Mouse (Mus musculus) embryonic facial prominence, embryonic 12.5 days (tissue): ENCODE data around the gene Tnf. TPM values are rescaled to one million over a fixed set of nuclear protein-coding genes. Genes with fewer than 3 reads are reported as not detected.
A peak's percentile ranks its signal among the peaks of the same experiment; 100 is the strongest.

ENCODE experiments used
- ATAC-seq: fragments of 200-750 bp; cut with Nextera tagmentation; 2 replicates; pipeline ENCODE4 v1.8.0; 2017; ENCODE audit not compliant: insufficient number of reproducible peaks, insufficient read depth, low FRiP score, low TSS enrichment
- H3K27ac ChIP-seq: fragments of 300-500 bp; sonication (generic); 2 replicates; pipeline ENCODE4 v1.5.1; 2016; ENCODE audit warnings: mild to moderate bottlenecking
- H3K27me3 ChIP-seq: fragments of 300-500 bp; sonication (generic); 2 replicates; pipeline ENCODE4 v1.6.1; 2016; ENCODE audit warnings: mild to moderate bottlenecking, moderate library complexity
- H3K36me3 ChIP-seq: fragments of 300-500 bp; sonication (generic); 2 replicates; pipeline ENCODE4 v1.6.1; 2016; ENCODE audit warnings: mild to moderate bottlenecking
- H3K4me1 ChIP-seq: fragments of 300-500 bp; sonication (generic); 2 replicates; pipeline ENCODE4 v1.6.1; 2016
- H3K4me2 ChIP-seq: fragments of 300-500 bp; sonication (generic); replicated peaks from 2 replicates; pipeline ENCODE4 v1.6.1; 2016; ENCODE audit warnings: mild to moderate bottlenecking, moderate library complexity
- H3K4me3 ChIP-seq: fragments of 300-500 bp; sonication (generic); 2 replicates; pipeline ENCODE4 v1.5.1; 2016; ENCODE audit warnings: mild to moderate bottlenecking
- H3K9ac ChIP-seq: fragments of 300-500 bp; sonication (generic); 2 replicates; pipeline ENCODE4 v1.6.1; 2016; ENCODE audit warnings: mild to moderate bottlenecking, moderate library complexity
- H3K9me3 ChIP-seq: fragments of 300-500 bp; sonication (generic); 2 replicates; pipeline ENCODE4 v1.6.1; 2016; ENCODE audit warnings: mild to moderate bottlenecking, moderate library complexity
- WGBS: fragments of 180-500 bp; shearing (Covaris S2); methylation state at CpG from one replicate; pipeline ENCODE4 v1.1.7; 2016; 5-methylcytosine and 5-hydroxymethylcytosine counted together
- polyA plus RNA-seq: library from polyadenylated mRNA; unstranded; fragments of >200 nt; fragmentation: Nextera tagmentation; extraction: Ambion mirVana; gene quantifications from 2 replicates; pipeline ENCODE4 v1.2.1, GENCODE M21; 2016

The Tnf gene
- polyA plus RNA-seq, 1 experiment from 2014 or later: 0.15 TPM

GRCm38 (mm10) chr17:35166352-35167035 is 35.3 kb downstream of the Tnf start:
- Histone ChIP-seq H3K4me2 (peak overlapping the region; percentile 45), H3K4me3 (no peak overlapping the region), H3K4me1 (peaks cover 18% of the 10 kb centered on the region), H3K9me3 (no peaks in the 10 kb centered on the region), H3K36me3 (peaks cover 9% of the 10 kb centered on the region), H3K27me3 (no peaks in the 10 kb centered on the region), H3K27ac (peak overlapping the region; percentile 97), H3K9ac (no peak overlapping the region)
- ATAC-seq: no peak
- 67% methylated on average over 8 of the region's 8 CpGs for WGBS

GRCm38 (mm10) chr17:35165451-35166155 is 36.2 kb downstream of the Tnf start:
- peaks cover 17% of the 10 kb centered on the region for H3K36me3 ChIP-seq
- H3K27me3 ChIP-seq: no peaks in the 10 kb centered on the region
- H3K27ac ChIP-seq: peak overlapping the region; percentile 97
- peak overlapping the region; percentile 45 for H3K4me2 ChIP-seq
- peak overlapping the region; percentile 99 for H3K4me3 ChIP-seq
- peaks cover 18% of the 10 kb centered on the region for H3K4me1 ChIP-seq
- peak overlapping the region; percentile 100; the same call in 1 of the 2 replicates for H3K9ac ChIP-seq
- WGBS: 22% methylated on average over 12 of the region's 12 CpGs
- no peaks in the 10 kb centered on the region for H3K9me3 ChIP-seq
- peak; percentile 87 for ATAC-seq

GRCm38 (mm10) chr17:35164568-35165450 is 37.0 kb downstream of the Tnf start, which contains the start of gene Prrc2a:
Gene Prrc2a, minus strand, starts transcription at chr17:35164897.
- peak; percentile 93 for ATAC-seq
- peaks cover 18% of the 10 kb centered on the region for H3K4me1 ChIP-seq
- H3K4me2 ChIP-seq: peak within 1 kb of the TSS; percentile 95
- H3K9me3 ChIP-seq: no peaks in the 10 kb centered on the region
- peak within 1 kb of the TSS; percentile 97 for H3K27ac ChIP-seq
- peaks cover 25% of the 10 kb centered on the region for H3K36me3 ChIP-seq
- H3K9ac ChIP-seq: peak within 1 kb of the TSS; percentile 100
- no peaks in the 10 kb centered on the region for H3K27me3 ChIP-seq
- under 1% methylated on average over 78 of the region's 89 CpGs for WGBS
- peak within 1 kb of the TSS; percentile 99 for H3K4me3 ChIP-seq

GRCm38 (mm10) chr17:35164218-35164567 is 37.6 kb downstream of the Tnf start:
- peak overlapping the region; percentile 95 for H3K4me2 ChIP-seq
- no peaks in the 10 kb centered on the region for H3K27me3 ChIP-seq
- peak overlapping the region; percentile 99 for H3K4me3 ChIP-seq
- peak overlapping the region; percentile 100 for H3K9ac ChIP-seq
- H3K9me3 ChIP-seq: no peaks in the 10 kb centered on the region
- H3K27ac ChIP-seq: peak overlapping the region; percentile 97
- WGBS: under 1% methylated on average over 25 of the region's 28 CpGs
- peaks cover 32% of the 10 kb centered on the region for H3K36me3 ChIP-seq
- ATAC-seq: no peak; the same call in 1 of the 2 replicates
- H3K4me1 ChIP-seq: peaks cover 18% of the 10 kb centered on the region

- peaks cover 18% of the 10 kb centered on the region for H3K4me1 ChIP-seq
- H3K27ac ChIP-seq: peak overlapping the region; percentile 97
- peak overlapping the region; percentile 100 for H3K9ac ChIP-seq
- ATAC-seq: no peak
- H3K4me3 ChIP-seq: peak overlapping the region; percentile 99
- peaks cover 38% of the 10 kb centered on the region for H3K36me3 ChIP-seq
- no peaks in the 10 kb centered on the region for H3K9me3 ChIP-seq
- no peaks in the 10 kb centered on the region for H3K27me3 ChIP-seq
- 12% methylated on average over 8 of the region's 8 CpGs for WGBS
- H3K4me2 ChIP-seq: peak overlapping the region; percentile 95
These were observed 38.3 kb downstream of the Tnf start for GRCm38 (mm10) chr17:35163326-35164081.

GRCm38 (mm10) chr17:35162730-35163129 is 39.1 kb downstream of the Tnf start:
- peaks cover 18% of the 10 kb centered on the region for H3K4me1 ChIP-seq
- H3K27me3 ChIP-seq: no peaks in the 10 kb centered on the region
- H3K9me3 ChIP-seq: no peaks in the 10 kb centered on the region
- no peak overlapping the region for H3K27ac ChIP-seq
- no peak for ATAC-seq
- H3K4me2 ChIP-seq: peak overlapping the region; percentile 95
- H3K36me3 ChIP-seq: peaks cover 46% of the 10 kb centered on the region
- 50% methylated on average over 12 of the region's 12 CpGs for WGBS
- peak overlapping the region; percentile 100 for H3K9ac ChIP-seq
- H3K4me3 ChIP-seq: peak overlapping the region; percentile 99

GRCm38 (mm10) chr17:35162121-35162520 is 39.7 kb downstream of the Tnf start:
- peak overlapping the region; percentile 100; the same call in 1 of the 2 replicates for H3K9ac ChIP-seq

GRCm38 (mm10) chr17:35161421-35161820 is 40.4 kb downstream of the Tnf start:
- Histone ChIP-seq H3K36me3 (peaks cover 59% of the 10 kb centered on the region), H3K4me3 (no peak overlapping the region), H3K4me2 (peak overlapping the region; percentile 95; the same call in 1 of the 2 replicates), H3K9me3 (no peaks in the 10 kb centered on the region), H3K27ac (no peak overlapping the region), H3K9ac (no peak overlapping the region), H3K4me1 (peaks cover 16% of the 10 kb centered on the region), H3K27me3 (no peaks in the 10 kb centered on the region)
- no peak for ATAC-seq
- WGBS: 87% methylated on average over 11 of the region's 11 CpGs

More at GRCm38 (mm10) chr17:35162121-35162520, 39.7 kb downstream of the Tnf start:
- Histone ChIP-seq H3K27me3 (no peaks in the 10 kb centered on the region), H3K9me3 (no peaks in the 10 kb centered on the region), H3K4me2 (peak overlapping the region; percentile 95), H3K4me3 (peak overlapping the region; percentile 99), H3K36me3 (peaks cover 52% of the 10 kb centered on the region), H3K4me1 (peaks cover 18% of the 10 kb centered on the region), H3K27ac (no peak overlapping the region)
- WGBS: 77% methylated on average over 14 of the region's 14 CpGs
- no peak for ATAC-seq

- H3K27me3 ChIP-seq: no peaks in the 10 kb centered on the region
- no peak overlapping the region for H3K4me3 ChIP-seq
- H3K36me3 ChIP-seq: peaks cover 77% of the 10 kb centered on the region
- no peak for ATAC-seq
- peaks cover 22% of the 10 kb centered on the region for H3K4me1 ChIP-seq
- WGBS: 82% methylated on average over 7 of the region's 7 CpGs
- no peak overlapping the region for H3K4me2 ChIP-seq
- no peak overlapping the region for H3K9ac ChIP-seq
- no peak overlapping the region for H3K27ac ChIP-seq
- H3K9me3 ChIP-seq: no peaks in the 10 kb centered on the region
These were observed 42.2 kb downstream of the Tnf start for GRCm38 (mm10) chr17:35159638-35160037.

GRCm38 (mm10) chr17:35158850-35159593 is 42.8 kb downstream of the Tnf start:
- Histone ChIP-seq H3K9me3 (no peaks in the 10 kb centered on the region), H3K9ac (no peak overlapping the region), H3K36me3 (peaks cover 83% of the 10 kb centered on the region), H3K27ac (no peak overlapping the region), H3K4me3 (no peak overlapping the region), H3K4me1 (peaks cover 24% of the 10 kb centered on the region), H3K4me2 (no peak overlapping the region), H3K27me3 (no peaks in the 10 kb centered on the region)
- ATAC-seq: no peak
- WGBS: 93% methylated on average over 16 of the region's 16 CpGs
